Mouse (Mus musculus): ENCODE results near the gene Azgp1. TPM values are rescaled to one million over a fixed set of nuclear protein-coding genes. Genes with fewer than 3 reads are reported as not detected.
"Not testable (repeated sequence)": the region's sequence is repeated elsewhere in the genome, so short reads cannot be mapped to it uniquely, and the experiment has no call there.

The Azgp1 gene
- not detected in 2 replicates for polyA plus RNA-seq (2015; fragmentation: Nextera tagmentation; extraction: Ambion mirVana)

GRCm38 (mm10) chr5:137981300-137981699 is at the start of gene Azgp1:
Azgp1 (plus strand) TSS chr5:137981520.
- Histone ChIP-seq H3K4me1 (ENCODE audit: control insufficient read depth, insufficient read depth, low read depth, low read length) (no peaks in the 10 kb centered on the region), H3K9ac (ENCODE audit: low read depth, low read length) (no peak within 1 kb of the TSS), H3K27me3 (replicated peaks; ENCODE audit: control insufficient read depth, insufficient read depth, low read length) (no peaks in the 10 kb centered on the region), H3K4me2 (ENCODE audit: low read length) (no peak within 1 kb of the TSS), H3K27ac (ENCODE audit: low read depth, low read length) (no peak within 1 kb of the TSS), H3K4me3 (ENCODE audit: low read length) (no peak within 1 kb of the TSS), H3K9me3 (ENCODE audit: control insufficient read depth, low read length) (no peaks in the 10 kb centered on the region), H3K36me3 (ENCODE audit: control insufficient read depth, insufficient read depth, low read length) (no peaks in the 10 kb centered on the region)
- whole genome bisulfite sequencing: 82% methylated on average over 4 of the region's 4 CpGs
- ATAC-seq: no peak

DNA sequence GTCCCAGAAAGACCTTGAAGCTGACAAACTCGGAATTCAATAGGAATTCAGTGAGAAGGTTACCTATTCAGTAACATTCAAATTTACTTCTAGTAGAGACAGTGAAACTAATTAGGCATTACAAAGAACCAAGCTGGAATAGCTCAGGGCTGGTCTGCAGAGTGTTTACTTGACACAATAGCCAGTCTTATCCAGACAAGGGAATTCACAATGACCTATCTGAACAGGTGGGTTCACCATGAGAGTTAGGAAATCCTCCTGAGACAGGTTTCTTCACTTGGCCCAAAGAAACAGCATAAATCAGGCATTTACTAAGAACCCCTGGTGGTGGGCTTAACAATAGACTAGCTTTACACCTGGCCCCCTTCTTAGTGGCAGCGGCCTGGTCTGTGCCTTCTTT is 47.4 kb upstream of the Azgp1 start:
- 76% methylated on average over 2 of the region's 2 CpGs for WGBS
- not testable (repeated sequence) for H3K4me2 ChIP-seq (ENCODE audit: low read length); ATAC-seq; H3K27ac ChIP-seq (ENCODE audit: low read depth, low read length); H3K4me3 ChIP-seq (ENCODE audit: low read length); H3K4me1 ChIP-seq (ENCODE audit: control insufficient read depth, insufficient read depth, low read depth, low read length); H3K27me3 ChIP-seq (replicated peaks; ENCODE audit: control insufficient read depth, insufficient read depth, low read length); H3K9ac ChIP-seq (ENCODE audit: low read depth, low read length); H3K9me3 ChIP-seq (ENCODE audit: control insufficient read depth, low read length); H3K36me3 ChIP-seq (ENCODE audit: control insufficient read depth, insufficient read depth, low read length)

DNA sequence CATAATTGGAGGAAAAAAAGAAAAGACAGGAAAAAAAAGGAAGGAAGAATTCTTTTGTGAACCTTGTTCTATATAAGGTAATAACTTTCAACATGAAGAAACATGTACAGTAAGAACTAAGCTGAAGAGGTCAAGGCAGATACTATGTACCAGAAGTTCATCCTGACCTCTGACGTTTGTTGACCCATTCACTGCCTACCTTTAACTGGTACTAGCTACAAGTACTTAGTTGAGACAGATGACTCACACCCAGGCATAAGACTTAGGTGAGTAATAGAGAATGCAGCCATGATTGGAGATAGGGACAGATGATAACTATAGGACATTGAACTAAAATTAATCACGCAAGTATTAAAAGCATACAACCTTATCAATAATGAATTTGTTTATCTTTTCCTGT is 44.8 kb upstream of the Azgp1 start:
- Histone ChIP-seq H3K27me3 (replicated peaks; ENCODE audit: control insufficient read depth, insufficient read depth, low read length) (no peaks in the 10 kb centered on the region), H3K4me3 (ENCODE audit: low read length) (no peak overlapping the region), H3K4me2 (ENCODE audit: low read length) (no peak overlapping the region), H3K36me3 (ENCODE audit: control insufficient read depth, insufficient read depth, low read length) (no peaks in the 10 kb centered on the region), H3K9me3 (ENCODE audit: control insufficient read depth, low read length) (no peaks in the 10 kb centered on the region), H3K9ac (ENCODE audit: low read depth, low read length) (no peak overlapping the region), H3K4me1 (ENCODE audit: control insufficient read depth, insufficient read depth, low read depth, low read length) (no peaks in the 10 kb centered on the region), H3K27ac (ENCODE audit: low read depth, low read length) (no peak overlapping the region)
- ATAC-seq: no peak
- 86% methylated on average over 2 of the region's 2 CpGs for WGBS

DNA sequence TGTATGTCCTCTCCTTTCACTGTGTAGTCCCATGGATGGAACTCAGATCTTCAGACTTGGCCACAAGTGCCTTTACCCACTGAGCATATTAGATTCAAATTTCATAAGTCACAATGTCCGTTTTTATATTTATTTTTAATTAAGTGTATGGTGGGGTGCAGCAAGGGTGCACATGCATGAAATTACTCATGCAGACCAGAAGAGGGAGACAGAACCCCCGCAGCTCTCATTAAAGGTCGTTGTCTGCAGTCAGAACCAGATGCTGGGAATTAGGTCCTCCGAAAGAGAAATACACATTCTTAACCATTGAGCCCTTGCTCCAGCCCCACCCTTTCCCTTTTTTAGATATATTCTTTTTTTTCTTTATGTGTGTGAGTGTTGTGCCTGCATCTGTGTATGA is 44.1 kb upstream of the Azgp1 start:
- Histone ChIP-seq H3K4me1 (ENCODE audit: control insufficient read depth, insufficient read depth, low read depth, low read length) (no peaks in the 10 kb centered on the region), H3K36me3 (ENCODE audit: control insufficient read depth, insufficient read depth, low read length) (no peaks in the 10 kb centered on the region), H3K9ac (ENCODE audit: low read depth, low read length) (no peak overlapping the region), H3K27me3 (replicated peaks; ENCODE audit: control insufficient read depth, insufficient read depth, low read length) (no peaks in the 10 kb centered on the region), H3K9me3 (ENCODE audit: control insufficient read depth, low read length) (no peaks in the 10 kb centered on the region), H3K4me3 (ENCODE audit: low read length) (no peak overlapping the region), H3K4me2 (ENCODE audit: low read length) (no peak overlapping the region), H3K27ac (ENCODE audit: low read depth, low read length) (no peak overlapping the region)
- no peak for ATAC-seq
- 63% methylated on average over 4 of the region's 4 CpGs for WGBS

DNA sequence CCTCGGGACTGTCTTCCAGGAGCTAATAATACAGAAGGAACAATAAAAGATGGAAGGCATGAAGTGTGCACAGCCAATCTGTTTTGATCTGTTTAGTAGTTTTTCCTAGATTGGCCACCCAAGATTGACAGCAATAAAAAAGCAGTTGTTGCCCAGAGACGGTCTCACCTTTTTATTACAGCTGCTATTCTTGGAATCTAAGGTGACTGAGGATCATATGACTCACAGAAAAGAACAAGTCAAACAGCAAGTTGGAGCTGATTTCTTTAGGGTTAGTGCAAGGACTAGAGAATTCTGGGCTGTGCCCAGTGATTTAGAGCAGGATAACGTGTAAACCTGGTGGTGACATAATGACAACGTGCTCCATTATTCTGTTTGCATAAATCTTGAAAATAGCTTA is 40.4 kb upstream of the Azgp1 start:
- no peaks in the 10 kb centered on the region for H3K27me3 ChIP-seq (replicated peaks; ENCODE audit: control insufficient read depth, insufficient read depth, low read length)
- no peak overlapping the region for H3K27ac ChIP-seq (ENCODE audit: low read depth, low read length)
- no peaks in the 10 kb centered on the region for H3K9me3 ChIP-seq (ENCODE audit: control insufficient read depth, low read length)
- 92% methylated on average over 4 of the region's 4 CpGs for WGBS
- no peak overlapping the region for H3K4me2 ChIP-seq (ENCODE audit: low read length)
- no peaks in the 10 kb centered on the region for H3K36me3 ChIP-seq (ENCODE audit: control insufficient read depth, insufficient read depth, low read length)
- H3K4me1 ChIP-seq (ENCODE audit: control insufficient read depth, insufficient read depth, low read depth, low read length): no peaks in the 10 kb centered on the region
- H3K9ac ChIP-seq (ENCODE audit: low read depth, low read length): no peak overlapping the region
- H3K4me3 ChIP-seq (ENCODE audit: low read length): no peak overlapping the region
- no peak for ATAC-seq

DNA sequence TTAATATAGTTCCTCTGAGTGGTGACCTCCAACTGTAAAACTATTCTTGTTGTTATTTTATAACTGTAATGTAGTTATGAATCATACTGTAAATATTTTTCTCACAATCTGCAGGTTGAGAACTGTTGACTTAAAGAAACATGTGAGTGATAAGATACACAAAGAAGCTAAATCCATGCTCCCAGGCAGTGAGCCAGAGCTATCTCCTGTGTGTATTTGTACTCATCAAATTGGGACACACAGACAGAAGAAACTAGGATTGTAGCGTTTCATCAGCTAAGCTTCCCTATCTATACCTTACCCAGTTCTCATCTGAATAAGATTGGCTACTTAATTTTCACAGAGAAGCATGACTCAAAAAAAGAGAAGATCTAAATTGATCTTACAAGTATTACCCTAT is 38.2 kb upstream of the Azgp1 start:
- Histone ChIP-seq H3K4me3 (ENCODE audit: low read length) (no peak overlapping the region), H3K9me3 (ENCODE audit: control insufficient read depth, low read length) (no peaks in the 10 kb centered on the region), H3K4me2 (ENCODE audit: low read length) (no peak overlapping the region), H3K27ac (ENCODE audit: low read depth, low read length) (no peak overlapping the region), H3K36me3 (ENCODE audit: control insufficient read depth, insufficient read depth, low read length) (no peaks in the 10 kb centered on the region), H3K27me3 (replicated peaks; ENCODE audit: control insufficient read depth, insufficient read depth, low read length) (no peaks in the 10 kb centered on the region), H3K9ac (ENCODE audit: low read depth, low read length) (no peak overlapping the region), H3K4me1 (ENCODE audit: control insufficient read depth, insufficient read depth, low read depth, low read length) (no peaks in the 10 kb centered on the region)
- no peak for ATAC-seq
- WGBS: 84% methylated on average over 1 of the region's 1 CpGs

DNA sequence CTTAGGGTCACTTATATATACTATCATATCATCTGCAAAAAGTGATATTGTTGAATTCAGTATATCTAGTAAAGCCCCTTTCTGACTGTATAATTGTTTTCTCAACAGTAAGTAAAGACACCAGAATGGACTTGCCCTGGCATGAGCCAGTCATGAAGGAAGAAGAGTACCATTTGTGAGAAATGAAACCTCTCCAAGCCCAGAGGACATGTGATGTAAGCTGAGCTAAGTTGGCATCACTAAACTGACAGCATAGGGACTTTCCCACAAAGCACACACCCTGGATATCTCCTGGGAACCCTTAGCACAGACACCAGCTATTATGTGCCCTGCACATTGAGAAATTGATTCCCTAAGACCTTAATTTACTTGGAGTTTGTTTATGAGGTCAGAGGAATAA is 34.0 kb upstream of the Azgp1 start:
- H3K9me3 ChIP-seq (ENCODE audit: control insufficient read depth, low read length): no peaks in the 10 kb centered on the region
- no peak for ATAC-seq
- H3K4me2 ChIP-seq (ENCODE audit: low read length): no peak overlapping the region
- H3K4me3 ChIP-seq (ENCODE audit: low read length): no peak overlapping the region
- H3K4me1 ChIP-seq (ENCODE audit: control insufficient read depth, insufficient read depth, low read depth, low read length): no peaks in the 10 kb centered on the region
- no peaks in the 10 kb centered on the region for H3K27me3 ChIP-seq (replicated peaks; ENCODE audit: control insufficient read depth, insufficient read depth, low read length)
- no peak overlapping the region for H3K27ac ChIP-seq (ENCODE audit: low read depth, low read length)
- H3K9ac ChIP-seq (ENCODE audit: low read depth, low read length): no peak overlapping the region
- H3K36me3 ChIP-seq (ENCODE audit: control insufficient read depth, insufficient read depth, low read length): no peaks in the 10 kb centered on the region

GRCm38 (mm10) chr5:137951218-137951617 is 30.1 kb upstream of the Azgp1 start:
- Histone ChIP-seq H3K4me2 (ENCODE audit: low read length) (no peak overlapping the region), H3K9ac (ENCODE audit: low read depth, low read length) (no peak overlapping the region), H3K27ac (ENCODE audit: low read depth, low read length) (no peak overlapping the region), H3K27me3 (replicated peaks; ENCODE audit: control insufficient read depth, insufficient read depth, low read length) (no peaks in the 10 kb centered on the region), H3K4me1 (ENCODE audit: control insufficient read depth, insufficient read depth, low read depth, low read length) (no peaks in the 10 kb centered on the region), H3K9me3 (ENCODE audit: control insufficient read depth, low read length) (no peaks in the 10 kb centered on the region), H3K36me3 (ENCODE audit: control insufficient read depth, insufficient read depth, low read length) (no peaks in the 10 kb centered on the region), H3K4me3 (ENCODE audit: low read length) (no peak overlapping the region)
- 43% methylated on average over 6 of the region's 6 CpGs for WGBS
- ATAC-seq: no peak

DNA sequence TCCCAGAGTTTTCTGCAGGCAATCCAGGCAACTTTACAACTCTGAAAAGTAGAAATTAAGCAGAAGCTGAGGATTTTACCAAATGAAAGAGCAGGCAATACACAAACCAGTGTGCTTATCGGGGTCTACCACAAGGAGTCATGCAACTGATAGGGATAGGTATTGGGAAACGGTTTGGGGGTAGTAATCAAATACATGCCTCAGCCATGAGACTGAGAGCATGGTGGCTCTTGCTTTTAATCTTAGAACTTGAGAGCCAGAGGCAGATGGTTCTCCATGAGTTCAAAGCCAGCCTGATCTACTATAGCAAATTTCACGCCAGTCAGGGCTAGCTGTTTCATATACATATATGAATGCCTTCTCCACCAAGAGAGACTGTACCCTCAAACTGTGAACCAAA is 24.9 kb upstream of the Azgp1 start:
- WGBS: 84% methylated on average over 3 of the region's 3 CpGs
- H3K36me3 ChIP-seq (ENCODE audit: control insufficient read depth, insufficient read depth, low read length): no peaks in the 10 kb centered on the region
- no peaks in the 10 kb centered on the region; the same call in 1 of the 2 replicates for H3K9me3 ChIP-seq (ENCODE audit: control insufficient read depth, low read length)
- no peak for ATAC-seq
- no peak overlapping the region for H3K4me2 ChIP-seq (ENCODE audit: low read length)
- no peak overlapping the region for H3K27ac ChIP-seq (ENCODE audit: low read depth, low read length)
- H3K4me3 ChIP-seq (ENCODE audit: low read length): no peak overlapping the region
- H3K27me3 ChIP-seq (replicated peaks; ENCODE audit: control insufficient read depth, insufficient read depth, low read length): no peaks in the 10 kb centered on the region
- no peaks in the 10 kb centered on the region for H3K4me1 ChIP-seq (ENCODE audit: control insufficient read depth, insufficient read depth, low read depth, low read length)
- no peak overlapping the region for H3K9ac ChIP-seq (ENCODE audit: low read depth, low read length)

DNA sequence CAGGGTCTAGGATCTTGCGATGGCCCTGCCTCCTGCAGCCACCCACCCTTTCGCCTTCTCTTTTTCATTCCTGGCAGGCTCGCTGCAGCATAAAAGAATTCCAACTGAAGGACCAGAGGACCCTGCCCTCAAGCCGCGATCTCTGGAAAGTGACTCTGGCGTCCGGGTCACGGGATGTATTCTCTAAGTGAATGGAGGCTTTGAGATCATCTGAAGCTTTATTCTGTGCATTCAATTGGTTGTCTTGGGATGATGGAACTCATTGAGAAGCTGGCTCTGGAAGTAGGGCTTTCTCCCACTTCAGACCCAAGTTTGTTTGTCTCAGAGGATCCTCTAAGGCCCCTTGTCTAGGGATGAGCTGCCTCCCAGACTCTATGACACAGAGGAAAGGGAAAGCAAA is 18.4 kb upstream of the Azgp1 start, which contains the start of gene Gjc3:
Gene Gjc3 (minus strand): TSS at position 154 of the 400 bp plus-strand sequence.
- Histone ChIP-seq H3K9me3 (ENCODE audit: control insufficient read depth, low read length) (no peaks in the 10 kb centered on the region; the same call in 1 of the 2 replicates), H3K27me3 (replicated peaks; ENCODE audit: control insufficient read depth, insufficient read depth, low read length) (no peaks in the 10 kb centered on the region), H3K27ac (ENCODE audit: low read depth, low read length) (no peak within 1 kb of the TSS), H3K4me1 (ENCODE audit: control insufficient read depth, insufficient read depth, low read depth, low read length) (no peaks in the 10 kb centered on the region), H3K9ac (ENCODE audit: low read depth, low read length) (no peak within 1 kb of the TSS), H3K36me3 (ENCODE audit: control insufficient read depth, insufficient read depth, low read length) (no peaks in the 10 kb centered on the region), H3K4me3 (ENCODE audit: low read length) (no peak within 1 kb of the TSS), H3K4me2 (ENCODE audit: low read length) (no peak within 1 kb of the TSS)
- WGBS: 51% methylated on average over 8 of the region's 8 CpGs
- no peak for ATAC-seq

Data from hindbrain, embryonic 16.5 days (tissue).